Mouse (Mus musculus): ENCODE results near the gene Etd.
"Not testable (repeated sequence)": the region's sequence is repeated elsewhere in the genome, so short reads cannot be mapped to it uniquely, and the experiment has no call there.

The Etd gene

GRCm38 (mm10) chrX:53434618-53435017, at the start of gene Etd:
TSS of gene Etd (plus strand) at chrX:53434918.
- DNase-seq: no peak

DNA sequence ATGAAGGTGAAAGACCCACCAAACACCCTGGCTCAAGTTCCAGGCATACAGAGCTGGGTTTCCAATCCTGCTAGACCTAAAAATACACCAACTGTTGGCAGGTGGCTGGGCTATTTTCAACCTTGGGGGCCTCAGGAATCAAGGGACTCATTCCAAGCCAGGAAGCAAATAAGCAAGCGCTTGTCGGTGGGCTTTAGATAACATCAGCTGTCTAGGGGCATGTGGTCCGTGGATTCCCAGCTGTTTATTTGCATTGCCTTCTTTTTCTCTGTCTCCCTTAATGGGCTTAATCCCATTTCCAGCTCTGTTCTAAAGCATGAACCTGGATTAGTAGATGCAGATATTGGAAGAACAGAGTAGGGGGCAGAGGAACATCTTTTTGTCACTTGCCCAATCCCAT, 48.4 kb upstream of the Etd start:
- no peak for DNase-seq

DNA sequence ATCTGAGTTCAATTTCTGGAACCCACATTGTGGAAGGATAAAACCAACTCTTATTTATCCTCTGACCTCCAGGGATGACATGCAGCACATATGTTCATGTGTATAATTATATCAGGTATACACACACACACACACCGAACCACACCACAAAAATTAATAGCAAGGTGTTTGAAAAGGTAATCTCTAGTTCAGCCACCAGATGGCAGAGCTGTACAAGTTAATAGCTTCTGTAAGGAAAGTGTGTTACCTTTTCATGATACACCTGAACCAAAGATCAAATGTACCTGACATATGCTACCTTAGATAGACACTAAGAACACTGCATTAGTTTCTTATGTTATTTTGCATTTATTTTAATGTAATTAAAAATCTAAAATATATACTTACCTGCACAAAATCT, 1.8 kb upstream of the Etd start:
- DNase-seq: no peak

DNA sequence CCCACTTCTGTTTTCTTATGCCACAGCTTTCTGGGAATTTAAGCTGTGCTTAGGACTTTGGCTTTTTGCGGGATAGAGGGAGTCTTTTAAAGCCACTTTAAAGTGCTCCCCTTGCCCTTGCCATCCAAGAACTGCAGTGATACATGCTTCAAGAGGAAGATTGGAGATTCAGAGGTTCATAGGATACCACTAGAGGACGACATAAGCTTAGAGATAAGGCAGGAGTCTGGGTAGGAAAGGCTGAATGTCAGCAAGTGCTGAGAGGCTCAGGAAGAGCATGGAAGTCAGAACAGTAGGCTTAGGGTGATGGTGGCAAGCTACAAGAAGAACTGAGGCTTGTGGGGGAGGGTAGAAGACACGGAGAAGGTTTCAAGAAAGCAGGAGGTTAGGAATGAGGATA, 24.9 kb downstream of the Etd start:
- no peak for DNase-seq

DNA sequence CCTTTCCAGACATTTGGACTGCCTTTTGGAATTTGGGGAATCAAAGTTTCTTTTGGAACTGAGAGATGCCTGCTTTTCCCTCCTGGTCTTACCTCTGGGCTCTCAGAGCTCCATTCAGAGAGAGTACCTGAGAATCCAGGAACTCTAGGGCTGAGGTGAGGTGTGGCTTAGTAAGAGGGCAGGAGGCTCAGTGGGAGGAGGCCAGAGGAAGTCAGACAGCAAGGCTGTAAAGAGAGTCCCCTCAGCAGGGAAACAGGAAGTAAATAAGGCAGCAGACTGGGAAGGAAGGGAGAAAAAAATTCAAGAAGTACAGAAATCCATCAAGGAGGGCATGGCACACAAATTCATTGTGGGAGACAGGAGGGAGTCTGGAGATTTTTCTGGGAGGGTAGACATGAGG, 29.5 kb downstream of the Etd start:
- DNase-seq: not testable (repeated sequence)

Data from thymus, adult 18-20 months (tissue).